In the genomic region with DNA sequence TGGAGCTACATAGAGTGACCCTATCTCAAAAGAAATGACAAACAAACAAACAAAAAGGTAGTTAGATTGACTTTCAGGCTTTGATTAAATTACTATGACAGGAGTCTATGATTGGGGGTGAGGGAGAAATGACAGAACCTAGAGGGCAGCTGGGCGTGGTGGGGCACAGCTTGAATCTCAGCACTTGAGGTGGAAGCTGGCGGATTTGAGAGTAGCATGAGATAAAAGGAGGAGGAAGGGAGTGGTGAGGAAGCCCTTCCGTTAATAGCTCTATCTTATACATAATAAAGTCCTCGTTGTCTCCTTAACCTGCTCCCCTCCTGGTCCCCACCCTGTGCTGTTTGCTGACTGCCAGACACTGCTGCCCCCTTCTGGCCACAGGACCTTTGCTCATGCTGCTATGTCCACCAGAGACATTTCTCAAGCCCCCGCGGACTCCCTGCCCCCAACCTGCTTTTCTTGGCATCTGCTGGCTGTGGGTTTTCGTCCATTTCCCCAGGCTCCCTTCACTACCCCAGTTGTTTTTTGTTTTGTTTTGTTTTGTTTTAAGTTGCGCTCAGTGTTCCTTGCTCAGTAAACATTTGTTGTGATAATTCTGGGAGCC, we compare ENCODE assay signal across 1 mouse cellular context.
TF ChIP-seq lines count a peak whose summit lies in the region.

No protein-coding gene starts in this region.

TF ChIP-seq in CH12.LX, 34 proteins besides CTCF, POLR2A, EP300 and RAD21:
- no peak for TF ChIP-seq ZKSCAN1 (IDR thresholded peaks at IDR 0.05; ENCODE audit: borderline replicate concordance, low read depth, low read length)
- no peak for TF ChIP-seq USF1 (IDR thresholded peaks at IDR 0.05; ENCODE audit: low read depth, low read length)
- TF ChIP-seq PAX5 (IDR thresholded peaks at IDR 0.05; ENCODE audit: low read length): no peak
- TF ChIP-seq MAZ (IDR thresholded peaks at IDR 0.05; ENCODE audit: low read depth, low read length): peak; percentile 99
- peak; percentile 63; the same call in 1 of the 2 replicates for TF ChIP-seq IRF4 (IDR thresholded peaks at IDR 0.05; ENCODE audit: low read depth, low read length)
- peak; percentile 97 for TF ChIP-seq SMC3 (IDR thresholded peaks at IDR 0.05; ENCODE audit: low read depth, low read length)
- TF ChIP-seq MAFK (IDR thresholded peaks at IDR 0.05; ENCODE audit: insufficient replicate concordance, low read length): no peak
- TF ChIP-seq USF2 (conservative IDR thresholded peaks at IDR 0.05; ENCODE audit: low read depth, low read length): no peak
- no peak for TF ChIP-seq KAT2A (IDR thresholded peaks at IDR 0.05; ENCODE audit: insufficient replicate concordance, low read length)
- no peak for TF ChIP-seq GABPA (IDR thresholded peaks at IDR 0.05; ENCODE audit: insufficient replicate concordance, low read depth, low read length)
- TF ChIP-seq JUND (conservative IDR thresholded peaks at IDR 0.05; ENCODE audit: low read depth, low read length): peak; percentile 35; the same call in 1 of the 2 replicates
- peak; percentile 56; the same call in 1 of the 2 replicates for TF ChIP-seq MAX (IDR thresholded peaks at IDR 0.05; ENCODE audit: low read length)
- TF ChIP-seq SIN3A (IDR thresholded peaks at IDR 0.05; ENCODE audit: low read length): peak; percentile 75
- TF ChIP-seq NRF1 (IDR thresholded peaks at IDR 0.05; ENCODE audit: low read depth, low read length): 0 out of 2 replicates have a peak, but pooled peaks have one; percentile 23
- no peak for TF ChIP-seq RCOR1 (conservative IDR thresholded peaks at IDR 0.05; ENCODE audit: low read depth, low read length)
- 0 out of 2 replicates have a peak, but pooled peaks have one; percentile 31 for TF ChIP-seq TCF12 (IDR thresholded peaks at IDR 0.05; ENCODE audit: low read depth, low read length)
- peak; percentile 45 for TF ChIP-seq ELF1 (IDR thresholded peaks at IDR 0.05; ENCODE audit: low read depth, low read length)
- peak; percentile 80 for TF ChIP-seq CHD2 (IDR thresholded peaks at IDR 0.05; ENCODE audit: low read length)
- TF ChIP-seq NELFE (IDR thresholded peaks at IDR 0.05; ENCODE audit: low read depth, low read length): peak; percentile 63; the same call in 1 of the 2 replicates
- TF ChIP-seq ZNF384 (IDR thresholded peaks at IDR 0.05; ENCODE audit: low read depth, low read length): no peak
- TF ChIP-seq MEF2A (IDR thresholded peaks at IDR 0.05; ENCODE audit: borderline replicate concordance, low read depth, low read length): peak; percentile 51; the same call in 1 of the 2 replicates
- TF ChIP-seq JUN (IDR thresholded peaks at IDR 0.05; ENCODE audit: insufficient read depth, low read depth, low read length): no peak
- peak; percentile 75; the same call in 1 of the 2 replicates for TF ChIP-seq MYC (IDR thresholded peaks at IDR 0.05; ENCODE audit: low read depth, low read length)
- no peak for TF ChIP-seq TBP (conservative IDR thresholded peaks at IDR 0.05; ENCODE audit: low read depth, low read length)
- TF ChIP-seq ZMIZ1 (IDR thresholded peaks at IDR 0.05; ENCODE audit: low read depth, low read length): no peak
- 0 out of 2 replicates have a peak, but pooled peaks have one; percentile 33 for TF ChIP-seq BHLHE40 (IDR thresholded peaks at IDR 0.05; ENCODE audit: low read depth, low read length)
- peak; percentile 91 for TF ChIP-seq ZC3H11A (IDR thresholded peaks at IDR 0.05; ENCODE audit: low read depth, low read length)
- 0 out of 2 replicates have a peak, but pooled peaks have one; percentile 30 for TF ChIP-seq MXI1 (IDR thresholded peaks at IDR 0.05; ENCODE audit: low read depth, low read length)
- TF ChIP-seq E2F4 (IDR thresholded peaks at IDR 0.05; ENCODE audit: insufficient replicate concordance, low read depth, low read length): no peak
- no peak for TF ChIP-seq CHD1 (IDR thresholded peaks at IDR 0.05; ENCODE audit: low read depth, low read length)
- TF ChIP-seq ETS1 (conservative IDR thresholded peaks at IDR 0.05; ENCODE audit: low read depth, low read length): no peak
- no peak for TF ChIP-seq UBTF (IDR thresholded peaks at IDR 0.05; ENCODE audit: low read depth, low read length)
- TF ChIP-seq HCFC1 (IDR thresholded peaks at IDR 0.05; ENCODE audit: low read depth, low read length): peak; percentile 39
- no peak for TF ChIP-seq POLR2AphosphoS2 (IDR thresholded peaks at IDR 0.05; ENCODE audit: low read depth, low read length)
TF ChIP-seq in CH12.LX: peak in this region for 17.
